Mouse (Mus musculus): ENCODE measurements around the gene Olfr519. TPM values are rescaled to one million over a fixed set of nuclear protein-coding genes. Genes with fewer than 3 reads are reported as not detected.
A peak's percentile ranks its signal among the peaks of the same experiment; 100 is the strongest.

The Olfr519 gene
- not detected in 2 replicates for polyA plus RNA-seq (2015; fragmentation: Nextera tagmentation; extraction: Ambion mirVana)

- no peak for ATAC-seq (replicated peaks; ENCODE audit: low FRiP score)
- WGBS = 88% methylated on average over 5 of the region's 5 CpGs
- no peaks in the 10 kb centered on the region for H3K36me3 ChIP-seq
- no peaks in the 10 kb centered on the region for H3K4me1 ChIP-seq
- no peak within 1 kb of the TSS for H3K27ac ChIP-seq
- H3K9ac ChIP-seq = no peak within 1 kb of the TSS
- no peak within 1 kb of the TSS for H3K4me3 ChIP-seq (replicated peaks)
- no peaks in the 10 kb centered on the region for H3K27me3 ChIP-seq
- H3K9me3 ChIP-seq (replicated peaks) = no peaks in the 10 kb centered on the region
- no peak within 1 kb of the TSS for H3K4me2 ChIP-seq
Measured at GRCm38 (mm10) chr7:108894320-108894719, at the start of gene Olfr519. Olfr519 (minus strand) TSS chr7:108894420.

- no peak overlapping the region for H3K9ac ChIP-seq
- no peaks in the 10 kb centered on the region for H3K9me3 ChIP-seq (replicated peaks)
- 3% methylated on average over 2 of the region's 2 CpGs for WGBS
- H3K27me3 ChIP-seq = no peaks in the 10 kb centered on the region
- ATAC-seq (replicated peaks; ENCODE audit: low FRiP score) = no peak
- no peak overlapping the region for H3K4me3 ChIP-seq (replicated peaks)
- peaks cover 68% of the 10 kb centered on the region for H3K36me3 ChIP-seq
- no peaks in the 10 kb centered on the region for H3K4me1 ChIP-seq
- no peak overlapping the region for H3K4me2 ChIP-seq
- no peak overlapping the region for H3K27ac ChIP-seq
Measured at GRCm38 (mm10) chr7:108944002-108944401, 49.8 kb upstream of the Olfr519 start.

GRCm38 (mm10) chr7:108941466-108941865, 47.2 kb upstream of the Olfr519 start:
- 91% methylated on average over 9 of the region's 9 CpGs for WGBS
- H3K27ac ChIP-seq = no peak overlapping the region
- no peaks in the 10 kb centered on the region; the same call in 1 of the 2 replicates for H3K4me1 ChIP-seq
- H3K4me2 ChIP-seq = no peak overlapping the region
- H3K9me3 ChIP-seq (replicated peaks) = no peaks in the 10 kb centered on the region
- ATAC-seq (replicated peaks; ENCODE audit: low FRiP score) = no peak
- peaks cover 91% of the 10 kb centered on the region for H3K36me3 ChIP-seq
- no peak overlapping the region for H3K4me3 ChIP-seq (replicated peaks)
- H3K27me3 ChIP-seq = no peaks in the 10 kb centered on the region
- no peak overlapping the region for H3K9ac ChIP-seq

DNA sequence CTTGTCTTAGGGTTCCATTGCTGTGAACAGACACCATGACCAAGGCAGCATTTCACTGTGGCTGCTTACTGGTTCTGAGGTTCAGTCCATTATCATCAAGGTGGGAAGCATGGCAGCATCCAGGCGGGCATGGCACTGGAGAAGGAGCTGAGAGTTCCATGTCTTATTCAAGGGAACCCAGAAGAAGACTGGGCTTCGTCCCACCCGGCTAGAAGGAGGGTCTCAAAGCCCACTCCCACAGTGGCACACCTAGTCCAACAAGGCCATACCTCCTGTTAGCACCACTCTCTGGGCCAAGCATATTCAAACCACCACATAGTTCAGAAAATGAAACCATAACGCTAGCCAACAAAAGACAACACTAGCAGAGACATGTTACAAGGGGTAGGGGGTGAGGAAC, 42.4 kb upstream of the Olfr519 start:
- ATAC-seq (replicated peaks; ENCODE audit: low FRiP score) = no peak
- Histone ChIP-seq H3K27ac (no peak overlapping the region), H3K4me3 (replicated peaks) (no peak overlapping the region), H3K9ac (no peak overlapping the region), H3K9me3 (replicated peaks) (no peaks in the 10 kb centered on the region), H3K27me3 (no peaks in the 10 kb centered on the region), H3K36me3 (peaks cover 56% of the 10 kb centered on the region), H3K4me2 (no peak overlapping the region), H3K4me1 (peaks cover 16% of the 10 kb centered on the region)
- WGBS = 93% methylated on average over 4 of the region's 4 CpGs

- Histone ChIP-seq H3K4me3 (replicated peaks) (peak overlapping the region; percentile 99), H3K27me3 (no peaks in the 10 kb centered on the region), H3K9me3 (replicated peaks) (no peaks in the 10 kb centered on the region), H3K4me2 (peak overlapping the region; percentile 73), H3K4me1 (peaks cover 16% of the 10 kb centered on the region), H3K27ac (no peak overlapping the region), H3K36me3 (peaks cover 44% of the 10 kb centered on the region), H3K9ac (peak overlapping the region; percentile 97)
- 79% methylated on average over 7 of the region's 7 CpGs for WGBS
- no peak for ATAC-seq (replicated peaks; ENCODE audit: low FRiP score)
Measured at GRCm38 (mm10) chr7:108935411-108935810, 41.2 kb upstream of the Olfr519 start.

- Histone ChIP-seq H3K4me1 (peaks cover 16% of the 10 kb centered on the region), H3K27ac (peak overlapping the region; percentile 86; the same call in 1 of the 2 replicates), H3K9me3 (replicated peaks) (no peaks in the 10 kb centered on the region), H3K4me2 (peak overlapping the region; percentile 73), H3K36me3 (peaks cover 39% of the 10 kb centered on the region), H3K9ac (peak overlapping the region; percentile 97), H3K4me3 (replicated peaks) (peak overlapping the region; percentile 99), H3K27me3 (no peaks in the 10 kb centered on the region)
- no peak for ATAC-seq (replicated peaks; ENCODE audit: low FRiP score)
- whole genome bisulfite sequencing = 1% methylated on average over 8 of the region's 8 CpGs
Measured at GRCm38 (mm10) chr7:108934836-108935235, 40.6 kb upstream of the Olfr519 start.

DNA sequence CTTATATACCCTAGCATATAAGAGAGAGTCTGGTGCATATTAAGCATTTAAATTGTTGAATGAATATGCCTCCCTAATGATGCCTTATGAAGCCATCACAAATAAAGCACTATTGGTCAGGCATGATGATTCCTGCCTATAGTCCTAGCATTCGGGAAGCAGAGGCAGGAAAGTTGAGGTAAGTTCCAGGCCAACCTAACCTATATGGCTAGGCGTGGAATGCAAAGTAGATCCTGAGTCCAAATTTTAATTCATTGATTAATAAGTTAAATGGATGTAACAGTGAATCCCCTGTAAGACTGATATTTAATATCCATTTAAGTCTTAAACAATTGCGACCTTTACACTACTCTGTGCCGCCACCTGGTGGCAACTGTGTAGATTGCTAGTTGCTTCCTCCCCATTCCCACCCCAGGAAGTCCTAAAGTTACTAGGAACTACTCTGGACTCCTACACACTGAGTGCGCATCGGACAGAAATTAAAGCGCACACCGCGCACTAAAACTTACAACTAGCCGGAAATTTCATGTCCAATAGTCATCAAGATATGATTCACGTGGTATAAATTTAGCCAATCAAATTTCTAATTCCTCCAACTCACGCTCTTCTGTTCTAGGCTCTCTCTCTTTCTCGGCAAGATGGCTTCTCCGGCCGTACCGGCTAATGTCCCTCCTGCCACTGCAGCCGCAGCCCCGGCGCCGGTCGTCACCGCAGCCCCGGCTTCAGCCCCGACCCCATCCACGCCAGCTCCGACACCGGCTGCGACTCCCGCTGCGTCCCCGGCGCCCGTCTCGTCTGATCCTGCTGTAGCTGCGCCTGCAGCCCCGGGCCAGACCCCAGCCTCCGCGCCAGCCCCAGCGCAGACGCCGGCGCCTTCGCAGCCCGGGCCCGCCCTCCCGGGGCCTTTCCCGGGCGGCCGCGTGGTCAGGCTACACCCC, 39.8 kb upstream of the Olfr519 start, which contains the start of gene Eif3f:
Eif3f (plus strand) TSS at position 624 of the 938 bp plus-strand sequence.
- H3K27ac ChIP-seq = peak within 1 kb of the TSS; percentile 86
- peaks cover 16% of the 10 kb centered on the region for H3K4me1 ChIP-seq
- WGBS = 2% methylated on average over 50 of the region's 50 CpGs
- peak within 1 kb of the TSS; percentile 97 for H3K9ac ChIP-seq
- H3K4me3 ChIP-seq (replicated peaks) = peak within 1 kb of the TSS; percentile 99
- no peaks in the 10 kb centered on the region for H3K9me3 ChIP-seq (replicated peaks)
- no peaks in the 10 kb centered on the region for H3K27me3 ChIP-seq
- H3K36me3 ChIP-seq = peaks cover 31% of the 10 kb centered on the region
- H3K4me2 ChIP-seq = peak within 1 kb of the TSS; percentile 73
- peak; percentile 98 for ATAC-seq (replicated peaks; ENCODE audit: low FRiP score)

DNA sequence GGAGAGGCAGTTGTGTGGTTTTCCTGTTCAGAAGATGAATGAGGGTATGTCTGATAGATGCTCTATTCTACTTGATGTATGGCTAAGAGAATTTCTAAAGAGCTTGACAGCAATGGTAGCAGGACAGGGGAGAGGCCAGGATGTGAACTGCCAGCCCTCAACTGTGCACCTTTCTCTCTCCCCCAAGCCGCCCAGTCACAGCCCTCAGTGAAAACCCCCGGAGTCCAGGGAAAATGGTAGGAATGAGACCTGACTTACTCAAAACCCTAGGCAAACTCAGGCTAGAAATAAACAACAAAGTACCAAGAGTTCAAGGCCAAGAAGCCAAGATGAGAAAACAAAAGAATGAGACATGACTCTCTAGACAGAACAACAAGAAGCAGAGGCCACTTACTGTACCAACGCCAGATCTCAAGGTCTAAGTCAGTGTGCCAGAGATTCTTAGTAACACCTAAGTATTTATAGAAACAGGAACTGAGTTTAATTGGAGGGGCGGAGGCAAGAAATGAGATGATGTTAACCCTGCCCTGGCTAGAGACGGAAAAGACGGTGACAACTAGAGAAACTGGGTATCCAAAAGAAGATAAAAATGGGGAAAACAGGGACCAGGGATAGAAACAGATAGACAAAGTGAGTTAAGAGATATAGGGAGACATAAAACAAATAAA, 35.6 kb upstream of the Olfr519 start, which contains the start of gene Nlrp10:
Nlrp10 (minus strand) TSS at position 453 of the 668 bp plus-strand sequence.
- Histone ChIP-seq H3K4me3 (replicated peaks) (no peak within 1 kb of the TSS), H3K4me1 (peaks cover under 1% of the 10 kb centered on the region), H3K9ac (no peak within 1 kb of the TSS), H3K36me3 (no peaks in the 10 kb centered on the region), H3K27ac (no peak within 1 kb of the TSS), H3K4me2 (no peak within 1 kb of the TSS), H3K27me3 (no peaks in the 10 kb centered on the region), H3K9me3 (replicated peaks) (no peaks in the 10 kb centered on the region)
- 75% methylated on average over 6 of the region's 6 CpGs for WGBS
- no peak for ATAC-seq (replicated peaks; ENCODE audit: low FRiP score)

DNA sequence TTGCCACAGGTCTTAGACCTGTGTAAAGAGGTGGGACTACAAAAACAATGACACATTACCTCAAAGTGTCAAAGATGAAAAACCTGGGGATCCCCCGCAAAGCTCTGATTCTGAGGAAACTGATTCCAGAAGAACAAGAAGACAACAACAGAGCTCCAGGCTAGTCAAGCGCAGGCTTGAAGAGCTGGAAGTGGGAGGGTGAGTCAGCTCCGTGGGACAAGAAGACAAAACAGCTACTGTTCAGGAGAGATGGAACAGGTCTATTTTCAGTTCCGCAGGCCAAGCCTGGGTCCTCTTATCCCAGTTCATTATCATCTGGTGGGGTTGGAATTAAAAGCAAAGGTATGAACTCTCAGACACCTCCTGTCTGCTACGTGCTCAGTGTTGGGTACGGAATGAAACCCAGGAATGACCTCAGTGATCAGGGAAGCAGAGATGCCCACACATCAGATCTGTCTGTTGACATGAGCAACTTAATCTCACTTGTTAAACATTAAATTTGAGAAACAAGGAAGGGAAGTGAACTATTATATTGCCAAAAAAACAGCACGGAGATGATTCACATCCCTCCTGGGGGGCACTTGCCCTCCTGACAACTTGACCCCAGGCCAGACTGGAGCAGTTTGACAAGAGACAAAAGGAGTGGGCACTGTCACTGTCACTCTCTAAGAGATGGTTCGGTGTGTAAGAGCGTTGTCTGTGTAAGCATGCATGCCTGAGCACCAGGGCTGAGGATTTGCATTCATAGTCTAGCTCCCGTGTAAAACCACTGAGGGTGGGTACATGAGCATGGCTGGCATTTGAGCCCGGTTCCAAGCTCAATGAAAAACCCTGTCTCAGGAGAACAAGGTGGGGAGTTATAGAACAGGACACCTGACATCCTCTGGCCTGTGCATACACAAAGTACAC, 34.3 kb upstream of the Olfr519 start:
- Histone ChIP-seq H3K27ac (no peak overlapping the region), H3K9ac (no peak overlapping the region), H3K9me3 (replicated peaks) (no peaks in the 10 kb centered on the region), H3K4me1 (no peaks in the 10 kb centered on the region), H3K4me3 (replicated peaks) (no peak overlapping the region), H3K4me2 (no peak overlapping the region), H3K27me3 (no peaks in the 10 kb centered on the region), H3K36me3 (no peaks in the 10 kb centered on the region)
- no peak for ATAC-seq (replicated peaks; ENCODE audit: low FRiP score)
- 74% methylated on average over 11 of the region's 11 CpGs for WGBS

- no peaks in the 10 kb centered on the region for H3K27me3 ChIP-seq
- WGBS = 67% methylated on average over 4 of the region's 4 CpGs
- H3K4me1 ChIP-seq = no peaks in the 10 kb centered on the region
- no peaks in the 10 kb centered on the region for H3K9me3 ChIP-seq (replicated peaks)
- no peaks in the 10 kb centered on the region for H3K36me3 ChIP-seq
- H3K4me2 ChIP-seq = no peak overlapping the region
- no peak for ATAC-seq (replicated peaks; ENCODE audit: low FRiP score)
- no peak overlapping the region for H3K4me3 ChIP-seq (replicated peaks)
- H3K9ac ChIP-seq = no peak overlapping the region
- H3K27ac ChIP-seq = no peak overlapping the region
Measured at GRCm38 (mm10) chr7:108927043-108927442, 32.8 kb upstream of the Olfr519 start.

DNA sequence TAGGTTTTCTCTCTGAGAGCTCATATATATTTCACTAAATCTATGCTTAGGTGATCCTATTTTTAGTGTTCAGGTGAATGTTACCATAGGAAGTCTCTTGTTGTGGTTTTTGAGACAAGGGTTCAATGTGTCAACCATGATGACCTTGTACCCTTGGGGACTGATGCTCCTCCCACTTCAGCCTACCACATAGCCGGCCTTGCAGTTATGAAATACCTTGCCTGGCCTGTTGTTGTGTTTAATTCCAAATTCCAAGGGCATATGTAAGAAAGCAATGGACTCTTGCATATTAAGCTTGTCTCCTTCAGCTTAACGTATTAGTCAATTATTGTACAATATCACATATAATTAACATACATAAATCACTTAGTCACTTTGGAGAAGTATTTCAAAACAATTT, 9.7 kb upstream of the Olfr519 start:
- Histone ChIP-seq H3K27ac (no peak overlapping the region), H3K27me3 (no peaks in the 10 kb centered on the region), H3K9ac (no peak overlapping the region), H3K4me1 (no peaks in the 10 kb centered on the region), H3K4me3 (replicated peaks) (no peak overlapping the region), H3K9me3 (replicated peaks) (no peaks in the 10 kb centered on the region), H3K4me2 (no peak overlapping the region), H3K36me3 (no peaks in the 10 kb centered on the region)
- no peak for ATAC-seq (replicated peaks; ENCODE audit: low FRiP score)
- WGBS = 83% methylated on average over 2 of the region's 2 CpGs

Measured in kidney, embryonic 15.5 days (tissue).